Mouse (Mus musculus): ENCODE data around the gene Sipa1.

The Sipa1 gene

GRCm38 (mm10) chr19:5645280-5645679 is 18.2 kb downstream of the Sipa1 start:
- DNase-seq (ENCODE audit: low read depth, low spot score): no peak

- no peak for DNase-seq (ENCODE audit: low read depth, low spot score)
Observed at GRCm38 (mm10) chr19:5641641-5642040, 21.9 kb downstream of the Sipa1 start.

GRCm38 (mm10) chr19:5641021-5641420 is 22.5 kb downstream of the Sipa1 start:
- DNase-seq (ENCODE audit: low read depth, low spot score): no peak

GRCm38 (mm10) chr19:5640339-5640738 is 23.2 kb downstream of the Sipa1 start:
- no peak for DNase-seq (ENCODE audit: low read depth, low spot score)

- no peak for DNase-seq (ENCODE audit: low read depth, low spot score)
Observed at GRCm38 (mm10) chr19:5638416-5639005, 25.0 kb downstream of the Sipa1 start.

GRCm38 (mm10) chr19:5637069-5638047 is 26.1 kb downstream of the Sipa1 start, which contains the start of gene Rela:
Gene Rela, plus strand, starts transcription at chr19:5637483.
- DNase-seq (ENCODE audit: low read depth, low spot score): peak; percentile 91

- peak; percentile 57 for DNase-seq (ENCODE audit: low read depth, low spot score)
Observed at GRCm38 (mm10) chr19:5636571-5637041, 26.9 kb downstream of the Sipa1 start.

GRCm38 (mm10) chr19:5636036-5636570 is 27.4 kb downstream of the Sipa1 start:
- no peak for DNase-seq (ENCODE audit: low read depth, low spot score)

- DNase-seq (ENCODE audit: low read depth, low spot score): no peak
Observed at GRCm38 (mm10) chr19:5632120-5632519, 31.4 kb downstream of the Sipa1 start.

GRCm38 (mm10) chr19:5629907-5630306 is 33.6 kb downstream of the Sipa1 start:
- no peak for DNase-seq (ENCODE audit: low read depth, low spot score)

- DNase-seq (ENCODE audit: low read depth, low spot score): no peak
Observed at GRCm38 (mm10) chr19:5625311-5625710, 38.2 kb downstream of the Sipa1 start.

- no peak for DNase-seq (ENCODE audit: low read depth, low spot score)
Observed at GRCm38 (mm10) chr19:5621884-5622283, 41.6 kb downstream of the Sipa1 start.

- no peak for DNase-seq (ENCODE audit: low read depth, low spot score)
Observed at GRCm38 (mm10) chr19:5620007-5620406, 43.5 kb downstream of the Sipa1 start.

GRCm38 (mm10) chr19:5614953-5615352 is 48.6 kb downstream of the Sipa1 start:
- no peak for DNase-seq (ENCODE audit: low read depth, low spot score)

- no peak for DNase-seq (ENCODE audit: low read depth, low spot score)
Observed at GRCm38 (mm10) chr19:5612762-5613411, 50.6 kb downstream of the Sipa1 start.

GRCm38 (mm10) chr19:5611973-5612372 is 51.5 kb downstream of the Sipa1 start:
- no peak for DNase-seq (ENCODE audit: low read depth, low spot score)

GRCm38 (mm10) chr19:5609547-5610404 is 53.7 kb downstream of the Sipa1 start, which contains the start of gene Kat5:
Gene Kat5, minus strand, starts transcription at chr19:5610237.
- DNase-seq (ENCODE audit: low read depth, low spot score): peak; percentile 82

- DNase-seq (ENCODE audit: low read depth, low spot score): no peak
Observed at GRCm38 (mm10) chr19:5609171-5609546, 54.3 kb downstream of the Sipa1 start.

GRCm38 (mm10) chr19:5608707-5609106 is 54.8 kb downstream of the Sipa1 start:
- DNase-seq (ENCODE audit: low read depth, low spot score): no peak

GRCm38 (mm10) chr19:5607705-5608410 is 55.6 kb downstream of the Sipa1 start:
- DNase-seq (ENCODE audit: low read depth, low spot score): no peak
